Mouse (Mus musculus) forebrain, embryonic 11.5 days (tissue): Measurements from ENCODE around the gene Hsf2bp. TPM values are rescaled to one million over a fixed set of nuclear protein-coding genes. Genes with fewer than 3 reads are reported as not detected.

Experiments
- ATAC-seq: fragments of 200-750 bp; cut with Nextera tagmentation; replicated peaks from 2 replicates; pipeline ENCODE4 v1.8.0; 2017; ENCODE audit warnings: moderate TSS enrichment; ENCODE audit not compliant: low FRiP score
- DNase-seq: peaks from one replicate; pipeline ENCODE4 v3.0.0-alpha.2; 2017; ENCODE audit warnings: low spot score
- H3K27ac ChIP-seq: fragments of 300-500 bp; sonication (generic); 2 replicates; pipeline ENCODE4 v1.5.1; 2014; ENCODE audit warnings: low read depth, low read length
- H3K27me3 ChIP-seq: fragments of 300-500 bp; sonication (generic); 2 replicates; pipeline ENCODE4 v1.6.1; 2014; ENCODE audit warnings: mild to moderate bottlenecking, low read length, mixed read lengths; ENCODE audit not compliant: control insufficient read depth, insufficient read depth
- H3K36me3 ChIP-seq: fragments of 300-500 bp; sonication (generic); 2 replicates; pipeline ENCODE4 v1.6.1; 2014; ENCODE audit warnings: mild to moderate bottlenecking, low read length, moderate library complexity, mixed read lengths; ENCODE audit not compliant: control insufficient read depth, insufficient read depth
- H3K4me1 ChIP-seq: fragments of 300-500 bp; sonication (generic); replicated peaks from 2 replicates; pipeline ENCODE4 v1.6.1; 2014; ENCODE audit warnings: low read length, mixed read lengths; ENCODE audit not compliant: control insufficient read depth, insufficient read depth
- H3K4me2 ChIP-seq: fragments of 300-500 bp; sonication (generic); 2 replicates; pipeline ENCODE4 v1.6.1; 2014; ENCODE audit warnings: low read depth, mild to moderate bottlenecking, low read length, moderate library complexity, mixed read lengths; ENCODE audit not compliant: severe bottlenecking
- H3K4me3 ChIP-seq: fragments of 300-500 bp; sonication (generic); 2 replicates; pipeline ENCODE4 v1.5.1; 2014; ENCODE audit warnings: low read depth, low read length
- H3K9ac ChIP-seq: fragments of 300-500 bp; sonication (generic); 2 replicates; pipeline ENCODE4 v1.6.1; 2014; ENCODE audit warnings: low read length
- H3K9me3 ChIP-seq: fragments of 300-500 bp; sonication (generic); 2 replicates; pipeline ENCODE4 v1.6.1; 2016; ENCODE audit warnings: low read length, mixed read lengths; ENCODE audit not compliant: control insufficient read depth
- WGBS: fragments of 180-500 bp; shearing (Covaris S2); extraction: QIAGEN DNeasy Blood & Tissue Kit; methylation state at CpG from one replicate; pipeline ENCODE4 v1.1.7; 2014; 5-methylcytosine and 5-hydroxymethylcytosine counted together
- polyA plus RNA-seq: library from polyadenylated mRNA; unstranded; fragments of >200 nt; fragmentation: Nextera tagmentation; extraction: Ambion mirVana; gene quantifications from 2 replicates; pipeline ENCODE4 v1.2.1, GENCODE M21; 2014

The Hsf2bp gene
- polyA plus RNA-seq, 1 experiment from 2014 or later: 0.31 TPM

DNA sequence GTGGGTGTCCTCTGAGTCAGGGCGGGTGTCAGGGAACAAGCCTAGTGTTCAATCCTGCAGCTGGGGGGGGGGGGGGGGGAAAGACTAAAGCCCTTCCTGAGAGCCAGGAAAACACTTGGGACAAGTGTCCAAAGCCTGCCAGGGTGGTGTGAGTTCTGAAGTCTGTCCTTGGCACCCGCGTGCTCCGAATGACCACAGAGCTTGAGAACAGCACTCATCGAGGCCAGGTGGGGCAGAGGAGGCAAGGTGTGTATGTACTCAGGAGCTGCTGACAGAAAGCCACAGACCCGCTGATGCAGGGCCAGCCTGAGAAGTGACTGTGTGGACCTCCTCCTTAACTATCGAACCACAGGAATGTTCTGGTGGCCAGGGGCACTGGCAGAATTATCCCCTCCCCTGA lies 116.5 kb downstream of the Hsf2bp start:
- Histone ChIP-seq H3K9ac (no peak overlapping the region), H3K27ac (no peak overlapping the region), H3K4me2 (no peak overlapping the region), H3K36me3 (no peaks in the 10 kb centered on the region), H3K4me1 (0 out of 2 replicates have a peak, but pooled peaks cover 3% of the 10 kb centered on the region), H3K9me3 (no peaks in the 10 kb centered on the region), H3K4me3 (no peak overlapping the region), H3K27me3 (no peaks in the 10 kb centered on the region)
- WGBS: 87% methylated on average over 7 of the region's 7 CpGs
- ATAC-seq: no peak
- DNase-seq: no peak

GRCm38 (mm10) chr17:31918374-31918773 lies 117.8 kb downstream of the Hsf2bp start:
- no peak overlapping the region for H3K4me3 ChIP-seq
- DNase-seq: no peak
- H3K4me1 ChIP-seq: 0 out of 2 replicates have a peak, but pooled peaks cover 3% of the 10 kb centered on the region
- ATAC-seq: no peak
- no peaks in the 10 kb centered on the region for H3K27me3 ChIP-seq
- WGBS: 89% methylated on average over 8 of the region's 8 CpGs
- H3K27ac ChIP-seq: no peak overlapping the region
- H3K9ac ChIP-seq: no peak overlapping the region
- no peaks in the 10 kb centered on the region for H3K36me3 ChIP-seq
- no peaks in the 10 kb centered on the region for H3K9me3 ChIP-seq
- H3K4me2 ChIP-seq: no peak overlapping the region

- no peaks in the 10 kb centered on the region for H3K36me3 ChIP-seq
- 0 out of 2 replicates have a peak, but pooled peaks cover 3% of the 10 kb centered on the region for H3K4me1 ChIP-seq
- H3K9ac ChIP-seq: no peak overlapping the region
- 88% methylated on average over 6 of the region's 6 CpGs for WGBS
- H3K4me3 ChIP-seq: no peak overlapping the region
- H3K27me3 ChIP-seq: no peaks in the 10 kb centered on the region
- H3K4me2 ChIP-seq: no peak overlapping the region
- no peaks in the 10 kb centered on the region for H3K9me3 ChIP-seq
- no peak for DNase-seq
- no peak overlapping the region for H3K27ac ChIP-seq
- ATAC-seq: no peak
Measured at GRCm38 (mm10) chr17:31916461-31916775, 119.7 kb downstream of the Hsf2bp start.

DNA sequence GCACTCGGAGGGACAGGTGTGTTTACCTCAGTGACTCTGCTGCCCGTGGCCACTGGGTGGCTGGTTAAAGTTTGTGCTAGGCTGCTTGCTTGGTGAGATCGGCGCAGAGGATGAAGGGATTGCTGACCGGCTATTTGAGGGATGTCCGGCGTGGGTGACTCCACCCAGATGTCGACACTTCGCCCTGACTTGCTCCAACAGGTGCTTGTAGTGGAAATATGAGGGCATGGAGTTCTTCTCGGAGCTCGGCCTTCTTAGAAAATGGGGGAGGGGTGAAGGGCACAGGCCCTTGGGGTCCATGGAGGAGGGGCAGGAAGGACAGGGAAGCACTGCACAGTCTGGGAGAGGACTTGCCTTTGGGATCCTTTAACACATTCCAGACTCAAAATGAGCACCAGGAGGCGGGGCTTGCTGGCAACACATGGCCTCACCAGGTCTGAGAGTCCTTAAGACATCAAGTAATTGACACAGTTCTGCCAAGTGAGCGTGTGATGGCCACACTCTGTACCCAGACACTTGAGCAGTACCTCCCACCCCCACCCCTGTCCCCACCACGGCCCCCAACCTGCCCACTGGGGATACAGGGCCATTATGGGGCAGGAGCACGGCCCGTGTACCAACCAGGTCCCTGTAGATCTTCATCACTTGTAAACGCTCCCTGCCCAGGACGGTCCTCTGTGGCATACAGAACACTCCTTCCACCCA lies 120.2 kb downstream of the Hsf2bp start:
- no peak overlapping the region for H3K9ac ChIP-seq
- H3K36me3 ChIP-seq: no peaks in the 10 kb centered on the region
- ATAC-seq (no peak), DNase-seq (no peak)
- H3K9me3 ChIP-seq: no peaks in the 10 kb centered on the region
- H3K27me3 ChIP-seq: no peaks in the 10 kb centered on the region
- 81% methylated on average over 18 of the region's 18 CpGs for WGBS
- no peak overlapping the region for H3K4me3 ChIP-seq
- H3K4me2 ChIP-seq: no peak overlapping the region
- no peak overlapping the region for H3K27ac ChIP-seq
- 0 out of 2 replicates have a peak, but pooled peaks cover 3% of the 10 kb centered on the region for H3K4me1 ChIP-seq

- Histone ChIP-seq H3K27me3 (no peaks in the 10 kb centered on the region), H3K27ac (no peak overlapping the region), H3K4me3 (no peak overlapping the region), H3K9me3 (no peaks in the 10 kb centered on the region), H3K4me2 (no peak overlapping the region), H3K9ac (no peak overlapping the region), H3K4me1 (no peaks in the 10 kb centered on the region), H3K36me3 (no peaks in the 10 kb centered on the region)
- no peak for ATAC-seq
- no peak for DNase-seq
- 92% methylated on average over 5 of the region's 5 CpGs for WGBS
Measured at GRCm38 (mm10) chr17:31914323-31914722, 121.8 kb downstream of the Hsf2bp start.

DNA sequence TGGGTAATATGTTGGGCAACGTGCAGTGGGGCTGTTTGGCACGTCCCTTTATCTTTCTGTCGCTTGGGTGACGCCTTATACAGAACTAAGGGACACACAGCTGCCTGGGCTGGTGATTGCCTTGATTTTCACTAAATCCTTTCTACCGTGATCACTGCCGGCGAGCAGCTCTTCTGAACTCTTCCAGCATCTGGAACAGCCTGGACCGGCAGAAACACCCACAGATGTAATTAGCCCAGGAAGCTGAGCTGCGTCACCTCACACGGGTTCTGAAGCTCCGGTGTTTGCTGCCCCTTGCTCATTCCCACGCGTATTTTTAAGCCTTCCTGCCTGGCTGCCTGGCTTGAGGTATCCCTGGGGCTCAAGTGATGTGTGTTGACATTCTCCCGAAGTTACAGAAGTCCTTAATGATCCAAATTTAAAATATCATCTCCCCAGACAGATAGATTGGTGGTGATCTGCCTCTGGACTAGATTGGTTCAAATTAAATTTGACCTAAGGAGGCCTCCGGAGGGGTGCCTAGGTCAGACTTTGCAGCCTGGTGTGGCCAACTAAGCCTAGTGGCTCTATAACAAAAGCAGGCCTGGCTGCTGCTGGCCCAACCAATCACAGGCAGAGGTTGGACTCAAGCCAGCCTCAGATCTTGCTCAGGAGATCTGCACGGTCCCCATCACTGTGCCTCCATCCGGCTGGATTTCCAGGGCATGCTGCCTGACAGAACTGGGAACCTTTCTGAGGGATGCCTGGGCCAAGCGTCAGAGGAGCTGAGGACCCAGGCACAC lies 123.1 kb downstream of the Hsf2bp start:
- Histone ChIP-seq H3K36me3 (no peaks in the 10 kb centered on the region), H3K4me1 (no peaks in the 10 kb centered on the region), H3K27me3 (no peaks in the 10 kb centered on the region), H3K4me3 (no peak overlapping the region), H3K9ac (no peak overlapping the region), H3K9me3 (no peaks in the 10 kb centered on the region), H3K4me2 (no peak overlapping the region), H3K27ac (no peak overlapping the region)
- WGBS: 71% methylated on average over 18 of the region's 18 CpGs
- ATAC-seq: no peak
- no peak for DNase-seq

DNA sequence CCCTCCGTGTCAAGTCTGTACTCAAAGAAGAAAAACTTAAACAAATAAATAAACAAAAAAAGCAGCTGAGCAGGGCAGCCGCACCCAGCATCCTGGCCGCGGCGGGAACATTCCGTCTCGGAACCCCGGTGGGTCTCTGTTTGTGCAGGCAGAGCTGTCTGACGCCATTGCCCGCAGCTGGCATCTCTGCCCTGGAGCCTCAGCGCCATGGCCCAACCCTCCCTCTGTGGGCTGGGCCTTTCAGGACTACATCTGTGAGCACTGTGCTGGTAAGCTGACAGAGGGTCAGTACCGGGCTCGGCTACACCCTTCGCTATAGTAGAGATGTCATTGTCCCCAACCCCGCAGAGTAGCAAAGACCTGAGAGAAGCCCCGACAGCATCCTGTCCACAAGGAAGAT lies 123.8 kb downstream of the Hsf2bp start:
- no peaks in the 10 kb centered on the region for H3K9me3 ChIP-seq
- H3K4me3 ChIP-seq: no peak overlapping the region
- H3K27me3 ChIP-seq: no peaks in the 10 kb centered on the region
- H3K9ac ChIP-seq: no peak overlapping the region
- no peak for DNase-seq
- no peaks in the 10 kb centered on the region for H3K4me1 ChIP-seq
- H3K27ac ChIP-seq: no peak overlapping the region
- H3K4me2 ChIP-seq: no peak overlapping the region
- 85% methylated on average over 16 of the region's 16 CpGs for WGBS
- ATAC-seq: no peak
- no peaks in the 10 kb centered on the region for H3K36me3 ChIP-seq

GRCm38 (mm10) chr17:31908966-31909365 lies 127.2 kb downstream of the Hsf2bp start:
- H3K27me3 ChIP-seq: no peaks in the 10 kb centered on the region
- H3K4me1 ChIP-seq: no peaks in the 10 kb centered on the region
- H3K9me3 ChIP-seq: no peaks in the 10 kb centered on the region
- no peaks in the 10 kb centered on the region for H3K36me3 ChIP-seq
- DNase-seq (no peak), ATAC-seq (no peak)
- WGBS: 90% methylated on average over 2 of the region's 2 CpGs
- H3K4me3 ChIP-seq: no peak overlapping the region
- H3K4me2 ChIP-seq: no peak overlapping the region
- no peak overlapping the region for H3K9ac ChIP-seq
- no peak overlapping the region for H3K27ac ChIP-seq

GRCm38 (mm10) chr17:31906441-31906840 lies 129.7 kb downstream of the Hsf2bp start:
- no peak for ATAC-seq
- no peak overlapping the region for H3K27ac ChIP-seq
- peak; percentile 42 for DNase-seq
- no peaks in the 10 kb centered on the region for H3K27me3 ChIP-seq
- WGBS: 91% methylated on average over 3 of the region's 3 CpGs
- no peaks in the 10 kb centered on the region for H3K36me3 ChIP-seq
- H3K4me2 ChIP-seq: no peak overlapping the region
- no peak overlapping the region for H3K4me3 ChIP-seq
- H3K4me1 ChIP-seq: no peaks in the 10 kb centered on the region
- no peaks in the 10 kb centered on the region for H3K9me3 ChIP-seq
- H3K9ac ChIP-seq: no peak overlapping the region
